Mouse (Mus musculus): ENCODE data around the gene Ndufb10. TPM values are rescaled to one million over a fixed set of nuclear protein-coding genes. Genes with fewer than 3 reads are reported as not detected.
A peak's percentile ranks its signal among the peaks of the same experiment; 100 is the strongest.

Gene Ndufb10
- polyA plus RNA-seq, 1 experiment from 2014 or later = 195 TPM

GRCm38 (mm10) chr17:24698715-24699114, 25.6 kb downstream of the Ndufb10 start:
- Histone ChIP-seq H3K9me3 (no peaks in the 10 kb centered on the region), H3K27me3 (no peaks in the 10 kb centered on the region; the same call in 1 of the 2 replicates), H3K4me2 (no peak overlapping the region), H3K27ac (no peak overlapping the region), H3K4me1 (peaks cover 31% of the 10 kb centered on the region), H3K4me3 (replicated peaks) (no peak overlapping the region), H3K9ac (no peak overlapping the region), H3K36me3 (replicated peaks) (peaks cover 41% of the 10 kb centered on the region)
- no peak for ATAC-seq (ENCODE audit: low FRiP score)
- 76% methylated on average over 9 of the region's 9 CpGs for WGBS

GRCm38 (mm10) chr17:24697985-24698384, 26.3 kb downstream of the Ndufb10 start:
- 11% methylated on average over 5 of the region's 5 CpGs for WGBS
- ATAC-seq (ENCODE audit: low FRiP score) = no peak
- Histone ChIP-seq H3K36me3 (replicated peaks) (peaks cover 41% of the 10 kb centered on the region), H3K4me2 (no peak overlapping the region), H3K9ac (no peak overlapping the region), H3K4me3 (replicated peaks) (no peak overlapping the region), H3K27me3 (no peaks in the 10 kb centered on the region; the same call in 1 of the 2 replicates), H3K9me3 (no peaks in the 10 kb centered on the region), H3K27ac (no peak overlapping the region), H3K4me1 (peaks cover 31% of the 10 kb centered on the region)

- Histone ChIP-seq H3K9me3 (no peaks in the 10 kb centered on the region), H3K36me3 (replicated peaks) (peaks cover 33% of the 10 kb centered on the region), H3K4me2 (peak within 1 kb of the TSS; percentile 78), H3K9ac (peak within 1 kb of the TSS; percentile 85), H3K4me1 (peaks cover 31% of the 10 kb centered on the region), H3K27me3 (peaks cover under 1% of the 10 kb centered on the region; the same call in 1 of the 2 replicates), H3K27ac (peak within 1 kb of the TSS; percentile 90), H3K4me3 (replicated peaks) (peak within 1 kb of the TSS; percentile 83)
- peak; percentile 93 for ATAC-seq (ENCODE audit: low FRiP score)
- under 1% methylated on average over 70 of the region's 76 CpGs for WGBS
These were observed 28.1 kb downstream of the Ndufb10 start, which contains the start of the genes Gfer and Noxo1 for GRCm38 (mm10) chr17:24696011-24696697. Gene Gfer, minus strand, starts transcription at chr17:24696156. Gene Noxo1, plus strand, starts transcription at chr17:24696234.

- H3K9me3 ChIP-seq = no peaks in the 10 kb centered on the region
- H3K4me2 ChIP-seq = peak overlapping the region; percentile 78
- peak overlapping the region; percentile 83 for H3K4me3 ChIP-seq (replicated peaks)
- H3K9ac ChIP-seq = peak overlapping the region; percentile 85
- peaks cover 35% of the 10 kb centered on the region for H3K4me1 ChIP-seq
- peaks cover 26% of the 10 kb centered on the region for H3K36me3 ChIP-seq (replicated peaks)
- peaks cover 8% of the 10 kb centered on the region for H3K27me3 ChIP-seq
- H3K27ac ChIP-seq = peak overlapping the region; percentile 90
- WGBS = 7% methylated on average over 51 of the region's 51 CpGs
- peak; percentile 50 for ATAC-seq (ENCODE audit: low FRiP score)
These were observed 28.8 kb downstream of the Ndufb10 start for GRCm38 (mm10) chr17:24695326-24696010.

- peaks cover 15% of the 10 kb centered on the region for H3K36me3 ChIP-seq (replicated peaks)
- H3K4me1 ChIP-seq = peaks cover 47% of the 10 kb centered on the region
- H3K4me2 ChIP-seq = no peak overlapping the region
- H3K27ac ChIP-seq = no peak overlapping the region
- no peak overlapping the region for H3K4me3 ChIP-seq (replicated peaks)
- no peak overlapping the region for H3K9ac ChIP-seq
- peaks cover 38% of the 10 kb centered on the region for H3K27me3 ChIP-seq
- H3K9me3 ChIP-seq = no peaks in the 10 kb centered on the region
- WGBS = 85% methylated on average over 5 of the region's 5 CpGs
- no peak for ATAC-seq (ENCODE audit: low FRiP score)
These were observed 31.9 kb downstream of the Ndufb10 start for GRCm38 (mm10) chr17:24692385-24692784.

- peak within 1 kb of the TSS; percentile 86 for H3K4me2 ChIP-seq
- H3K36me3 ChIP-seq (replicated peaks) = peaks cover 15% of the 10 kb centered on the region
- ATAC-seq (ENCODE audit: low FRiP score) = peak; percentile 59
- WGBS = 1% methylated on average over 53 of the region's 55 CpGs
- peak within 1 kb of the TSS; percentile 64 for H3K4me3 ChIP-seq (replicated peaks)
- H3K4me1 ChIP-seq = peaks cover 35% of the 10 kb centered on the region
- H3K9ac ChIP-seq = peak within 1 kb of the TSS; percentile 77
- H3K27me3 ChIP-seq = peaks cover 52% of the 10 kb centered on the region
- H3K9me3 ChIP-seq = no peaks in the 10 kb centered on the region
- peak within 1 kb of the TSS; percentile 47; the same call in 1 of the 2 replicates for H3K27ac ChIP-seq
These were observed 34.8 kb downstream of the Ndufb10 start, which contains the start of gene Syngr3 for GRCm38 (mm10) chr17:24689251-24690081. Gene Syngr3, minus strand, starts transcription at chr17:24689955.

GRCm38 (mm10) chr17:24687599-24687998, 36.7 kb downstream of the Ndufb10 start:
- 19% methylated on average over 23 of the region's 23 CpGs for WGBS
- peaks cover 52% of the 10 kb centered on the region for H3K27me3 ChIP-seq
- no peak overlapping the region; the same call in 1 of the 2 replicates for H3K9ac ChIP-seq

GRCm38 (mm10) chr17:24687146-24687595, 37.1 kb downstream of the Ndufb10 start:
- peaks cover 7% of the 10 kb centered on the region for H3K36me3 ChIP-seq (replicated peaks)
- H3K9me3 ChIP-seq = no peaks in the 10 kb centered on the region
- no peak overlapping the region; the same call in 1 of the 2 replicates for H3K9ac ChIP-seq
- H3K4me1 ChIP-seq = peaks cover 33% of the 10 kb centered on the region
- ATAC-seq (ENCODE audit: low FRiP score) = no peak
- H3K27ac ChIP-seq = no peak overlapping the region
- H3K27me3 ChIP-seq = peaks cover 52% of the 10 kb centered on the region
- WGBS = 3% methylated on average over 25 of the region's 25 CpGs
- peak overlapping the region; percentile 30 for H3K4me3 ChIP-seq (replicated peaks)
- peak overlapping the region; percentile 52 for H3K4me2 ChIP-seq

More at GRCm38 (mm10) chr17:24687599-24687998, 36.7 kb downstream of the Ndufb10 start:
- H3K4me2 ChIP-seq = peak overlapping the region; percentile 52
- ATAC-seq (ENCODE audit: low FRiP score) = no peak
- peaks cover 7% of the 10 kb centered on the region for H3K36me3 ChIP-seq (replicated peaks)
- peaks cover 33% of the 10 kb centered on the region for H3K4me1 ChIP-seq
- no peaks in the 10 kb centered on the region for H3K9me3 ChIP-seq
- H3K4me3 ChIP-seq (replicated peaks) = peak overlapping the region; percentile 30
- no peak overlapping the region for H3K27ac ChIP-seq

- 23% methylated on average over 16 of the region's 16 CpGs for WGBS
- Histone ChIP-seq H3K27ac (no peak overlapping the region), H3K4me2 (peak overlapping the region; percentile 27; the same call in 1 of the 2 replicates), H3K9ac (no peak overlapping the region), H3K4me3 (replicated peaks) (no peak overlapping the region), H3K36me3 (replicated peaks) (peaks cover 11% of the 10 kb centered on the region), H3K4me1 (peaks cover 33% of the 10 kb centered on the region), H3K27me3 (peaks cover 52% of the 10 kb centered on the region), H3K9me3 (no peaks in the 10 kb centered on the region)
- ATAC-seq (ENCODE audit: low FRiP score) = no peak
These were observed 37.8 kb downstream of the Ndufb10 start for GRCm38 (mm10) chr17:24686514-24686913.

- Histone ChIP-seq H3K4me2 (no peak overlapping the region), H3K36me3 (replicated peaks) (peaks cover 62% of the 10 kb centered on the region), H3K27me3 (no peaks in the 10 kb centered on the region), H3K9ac (no peak overlapping the region), H3K4me3 (replicated peaks) (no peak overlapping the region), H3K9me3 (no peaks in the 10 kb centered on the region), H3K27ac (no peak overlapping the region), H3K4me1 (peaks cover 6% of the 10 kb centered on the region; the same call in 1 of the 2 replicates)
- WGBS = 94% methylated on average over 24 of the region's 24 CpGs
- no peak for ATAC-seq (ENCODE audit: low FRiP score)
These were observed 46.7 kb downstream of the Ndufb10 start for GRCm38 (mm10) chr17:24677500-24678080.

GRCm38 (mm10) chr17:24676877-24677276, 47.4 kb downstream of the Ndufb10 start:
- no peaks in the 10 kb centered on the region for H3K9me3 ChIP-seq
- no peaks in the 10 kb centered on the region for H3K27me3 ChIP-seq
- no peak overlapping the region for H3K4me3 ChIP-seq (replicated peaks)
- WGBS = 94% methylated on average over 5 of the region's 5 CpGs
- no peak overlapping the region for H3K27ac ChIP-seq
- peaks cover 55% of the 10 kb centered on the region for H3K36me3 ChIP-seq (replicated peaks)
- H3K4me1 ChIP-seq = peaks cover 13% of the 10 kb centered on the region
- H3K9ac ChIP-seq = no peak overlapping the region
- no peak for ATAC-seq (ENCODE audit: low FRiP score)
- no peak overlapping the region for H3K4me2 ChIP-seq

Data from forebrain, embryonic 12.5 days (tissue).